Mouse (Mus musculus): Measurements from ENCODE around the gene Lrrc28.

Lrrc28 gene

DNA sequence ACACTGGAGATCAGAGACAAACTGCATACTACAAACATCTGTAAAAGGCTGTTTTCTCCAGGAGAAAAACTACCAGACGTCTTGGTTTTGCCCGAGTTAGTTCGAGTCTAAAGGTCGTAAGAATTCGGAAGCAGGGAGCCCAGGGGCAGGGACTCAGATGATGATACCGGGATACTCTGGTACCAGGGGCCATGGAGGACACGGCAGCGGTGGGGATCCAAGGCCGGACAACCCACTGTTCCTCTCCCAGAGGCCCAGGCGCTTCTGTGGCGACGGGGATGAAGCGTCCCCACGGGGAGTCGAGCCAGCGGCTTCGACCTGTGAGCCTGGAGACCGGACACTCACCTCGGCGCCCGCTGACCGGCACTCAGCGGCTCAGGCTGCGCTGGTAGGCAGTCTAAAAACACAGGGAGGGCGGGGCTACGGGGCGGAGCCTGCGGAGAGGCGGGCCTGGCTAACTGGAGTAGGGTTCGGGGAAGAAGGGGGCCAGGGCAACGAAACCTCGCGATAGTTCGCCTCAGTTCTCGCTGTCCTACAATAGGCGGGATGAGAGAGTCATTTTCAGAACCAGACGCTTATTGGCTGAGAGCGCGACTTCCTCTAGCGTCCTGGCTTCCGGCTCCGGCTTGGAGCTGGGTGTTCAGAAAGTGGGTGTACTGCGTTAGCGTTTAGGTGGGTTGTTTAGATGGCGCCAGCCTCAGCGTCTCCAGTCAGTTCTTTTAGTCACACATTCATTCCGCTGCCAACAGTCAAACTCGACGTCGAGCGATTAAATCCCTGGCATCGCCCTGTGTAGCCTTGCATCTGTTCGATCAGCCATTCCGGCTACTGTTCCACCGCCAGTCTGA lies at the start of gene Lrrc28:
Lrrc28 (minus strand) TSS at position 436 of the 848 bp plus-strand sequence.
- peak; percentile 99 for DNase-seq (ENCODE audit: low read depth, low spot score)

- DNase-seq (ENCODE audit: low read depth, low spot score), result no peak
Measured at GRCm38 (mm10) chr7:67692791-67693538, 47.9 kb upstream of the Lrrc28 start.

DNA sequence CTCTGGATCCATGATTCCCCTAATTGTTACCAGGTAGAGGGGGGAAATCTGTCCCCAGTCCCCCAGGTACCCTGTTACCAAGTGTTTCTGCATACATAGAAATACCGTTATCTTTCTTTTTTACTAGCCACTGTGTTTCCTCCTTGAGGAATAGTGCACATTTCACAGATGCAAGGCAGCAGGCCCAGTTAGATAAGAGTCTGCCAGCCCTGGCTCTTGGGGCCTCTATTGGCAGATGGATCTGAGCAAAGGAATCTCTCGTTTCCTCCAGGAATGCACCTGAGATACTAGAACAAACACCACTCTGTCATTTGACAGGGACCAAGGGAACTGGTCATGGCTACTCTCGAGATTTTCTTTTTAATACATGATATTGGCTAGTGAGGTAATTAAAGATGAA lies 47.1 kb upstream of the Lrrc28 start:
- no peak for DNase-seq (ENCODE audit: low read depth, low spot score)

- DNase-seq (ENCODE audit: low read depth, low spot score), result no peak
Measured at GRCm38 (mm10) chr7:67691036-67691435, 46.0 kb upstream of the Lrrc28 start.

DNA sequence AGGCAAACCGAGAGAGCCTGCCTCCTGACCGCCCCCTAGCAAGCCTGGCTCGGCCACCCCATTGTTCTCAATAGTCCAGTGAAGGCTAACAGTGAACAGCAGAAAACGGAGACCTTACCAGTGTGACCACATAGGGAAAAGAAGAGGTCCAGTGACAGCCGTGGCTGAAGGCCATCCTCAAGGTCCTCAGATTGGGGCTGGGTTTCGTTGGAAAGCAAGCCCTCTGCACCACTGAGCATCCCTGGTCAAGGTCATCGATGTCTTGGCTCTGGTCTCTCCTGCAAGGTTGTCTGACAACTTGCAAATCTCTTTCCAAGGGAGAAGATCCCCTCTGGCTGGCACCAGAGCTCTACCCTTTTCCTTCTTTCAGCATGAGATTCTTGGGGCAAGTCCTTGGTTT lies 44.7 kb upstream of the Lrrc28 start:
- no peak for DNase-seq (ENCODE audit: low read depth, low spot score)

DNA sequence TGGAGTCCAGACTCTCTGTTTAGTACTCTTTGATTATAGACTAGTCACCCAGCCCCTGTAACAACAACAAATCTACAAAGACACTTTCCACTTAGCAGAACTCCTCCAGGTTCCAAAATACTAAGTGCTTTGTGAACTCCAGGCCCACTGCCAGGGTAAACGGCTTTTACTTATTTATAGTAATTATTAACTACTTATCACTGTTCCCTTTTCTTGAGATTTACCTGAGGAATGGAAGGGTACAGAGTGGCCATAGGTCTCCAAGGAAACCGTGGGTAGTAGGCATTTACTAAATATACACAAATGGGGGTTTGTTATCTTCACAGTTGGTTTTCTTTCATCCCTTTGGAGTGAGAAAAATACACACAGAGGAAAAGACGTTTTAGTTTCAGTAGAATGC lies 43.2 kb upstream of the Lrrc28 start:
- no peak for DNase-seq (ENCODE audit: low read depth, low spot score)

DNA sequence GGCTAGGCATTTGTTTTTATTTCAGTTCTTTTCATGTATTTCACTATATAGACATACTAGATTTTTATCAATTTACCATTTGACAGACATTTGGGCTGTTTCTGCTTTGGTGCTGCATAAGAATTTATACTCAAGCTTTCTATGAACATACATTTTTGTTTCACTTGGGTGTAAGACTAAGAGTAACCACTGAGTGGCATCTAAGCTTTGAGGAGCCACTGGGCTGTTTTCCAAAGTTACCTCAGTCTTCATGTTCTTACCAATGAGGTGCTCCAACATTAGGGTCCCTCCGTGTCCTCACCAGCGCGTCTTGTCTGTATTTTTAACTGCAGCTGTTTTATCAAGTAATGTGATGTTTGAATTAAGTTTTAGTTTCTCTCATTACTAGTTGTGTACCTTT lies 41.5 kb upstream of the Lrrc28 start:
- DNase-seq (ENCODE audit: low read depth, low spot score), result no peak

DNA sequence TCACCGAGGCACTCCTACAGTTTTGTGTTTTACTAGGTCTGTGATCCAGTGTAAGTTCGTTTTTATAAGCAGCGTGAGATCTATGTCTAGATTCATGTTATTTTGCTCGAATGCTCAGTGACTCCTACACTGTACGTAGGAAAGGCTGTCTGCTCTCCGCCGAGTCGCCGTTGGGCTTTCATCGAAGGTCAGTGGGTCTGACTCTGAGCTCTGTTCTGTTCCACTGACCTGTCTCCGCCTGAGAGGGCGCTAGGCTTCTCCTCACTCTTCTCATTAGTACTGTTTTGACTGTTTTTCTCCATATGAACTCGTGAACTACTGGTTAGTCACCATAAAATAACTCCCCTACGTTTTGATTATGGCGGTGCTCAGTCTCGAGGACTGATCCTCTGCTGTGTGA lies 37.9 kb upstream of the Lrrc28 start:
- DNase-seq (ENCODE audit: low read depth, low spot score), result no peak

DNA sequence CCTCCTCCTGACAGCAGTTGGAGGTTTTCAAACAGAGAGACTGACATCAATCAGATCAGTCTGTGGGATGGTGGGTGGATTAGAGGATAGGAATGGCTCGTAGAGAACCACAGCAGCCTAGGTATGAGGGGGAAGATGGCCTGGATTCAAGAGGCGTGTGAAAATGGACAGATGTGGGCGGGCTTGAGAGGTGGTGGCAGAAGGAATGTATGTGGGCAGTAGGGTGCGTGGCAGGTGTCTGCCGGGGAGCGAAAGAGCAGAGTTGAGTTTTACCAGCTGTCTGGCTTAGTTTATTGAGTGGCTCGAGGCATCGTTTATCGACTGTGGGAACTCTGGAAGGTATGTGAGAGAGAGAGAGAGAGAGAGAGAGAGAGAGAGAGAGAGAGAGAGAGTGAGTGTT lies 36.0 kb upstream of the Lrrc28 start:
- DNase-seq (ENCODE audit: low read depth, low spot score), result no peak

DNA sequence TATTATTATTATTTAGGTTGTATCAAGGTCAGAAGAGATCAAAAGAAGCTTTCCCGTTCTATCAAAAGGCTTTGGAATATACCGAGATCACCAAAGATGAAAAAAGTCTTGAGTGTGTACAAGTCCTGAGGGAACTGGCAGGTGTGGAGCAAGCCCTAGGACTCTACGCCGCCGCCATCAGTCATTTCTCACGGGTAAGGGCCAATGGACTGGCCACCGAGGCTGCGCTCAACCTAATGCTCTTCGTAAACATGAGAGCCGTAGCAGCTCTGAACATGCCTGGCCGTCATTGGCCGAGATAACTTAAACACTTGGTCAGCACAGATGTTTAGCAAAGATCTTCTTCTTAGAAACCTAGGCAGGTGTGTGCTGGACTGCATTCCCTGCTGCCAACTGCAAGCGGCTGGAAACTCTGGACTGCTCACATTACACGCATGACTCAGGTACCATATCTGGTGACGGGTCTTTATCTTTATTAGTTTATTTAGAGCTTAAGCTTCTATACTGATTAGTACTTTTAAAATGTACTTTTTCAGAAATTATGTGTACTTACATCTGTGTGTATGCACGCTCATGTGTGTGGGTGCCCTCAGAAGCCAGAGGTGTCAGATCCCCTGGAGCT lies 33.9 kb upstream of the Lrrc28 start:
- DNase-seq (ENCODE audit: low read depth, low spot score), result no peak

- DNase-seq (ENCODE audit: low read depth, low spot score), result no peak
Measured at GRCm38 (mm10) chr7:67673656-67674055, 28.6 kb upstream of the Lrrc28 start.

GRCm38 (mm10) chr7:67672650-67673049 lies 27.6 kb upstream of the Lrrc28 start:
- DNase-seq (ENCODE audit: low read depth, low spot score), result peak; percentile 72

DNA sequence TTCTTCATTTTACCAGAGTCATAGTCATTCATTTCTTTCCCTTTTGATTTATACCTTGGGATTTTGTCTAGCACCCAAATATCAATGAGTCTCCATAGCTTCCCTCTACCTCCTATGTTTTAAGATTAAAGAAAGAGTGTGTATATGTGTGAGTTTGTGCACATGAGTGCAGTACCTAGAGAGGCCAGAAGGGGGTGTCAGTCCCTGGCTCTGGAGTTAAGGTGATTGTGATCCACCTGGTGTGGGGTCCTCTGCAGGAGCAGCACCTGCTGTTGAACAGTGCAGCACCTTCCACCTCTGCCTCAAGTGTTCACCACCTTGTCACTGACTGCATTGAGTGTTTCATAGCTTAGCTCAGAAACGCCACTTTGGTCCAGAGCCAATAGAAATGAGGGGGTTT lies 25.9 kb upstream of the Lrrc28 start:
- DNase-seq (ENCODE audit: low read depth, low spot score), result peak; percentile 20

DNA sequence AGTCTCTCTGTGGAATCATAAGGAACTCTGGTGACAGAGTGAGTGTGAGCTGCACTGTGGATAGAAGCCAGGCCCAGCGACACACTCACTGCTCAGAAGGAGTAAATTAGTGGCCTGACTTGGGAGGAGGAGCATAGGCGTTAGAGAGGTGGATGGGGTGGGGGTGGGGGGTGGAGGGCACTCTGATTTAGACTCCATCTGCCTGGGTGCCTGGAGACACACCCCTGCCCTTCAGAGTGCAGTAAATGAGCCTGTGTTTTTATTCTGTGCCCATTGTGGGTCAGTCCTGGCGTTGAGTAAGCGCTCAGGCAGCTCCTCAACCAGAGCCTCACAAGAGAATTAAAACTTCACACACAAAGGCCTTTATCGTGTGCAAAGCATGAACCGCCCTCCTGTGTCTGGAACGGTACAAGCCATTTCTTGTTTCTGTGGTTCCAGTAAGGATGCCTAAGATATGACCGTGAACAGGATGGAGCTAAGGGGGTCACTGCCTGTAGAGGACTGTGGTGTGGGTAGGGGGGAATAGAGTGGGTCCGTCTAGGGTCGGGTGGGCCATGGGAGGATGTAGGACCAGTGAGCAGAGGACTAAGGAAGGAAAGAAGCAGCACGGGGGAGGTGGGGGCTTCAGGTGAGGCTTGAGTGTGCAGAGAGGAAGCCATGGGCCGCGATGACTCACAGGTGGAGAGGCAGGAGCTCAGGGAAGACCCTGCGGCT lies 19.1 kb upstream of the Lrrc28 start:
- DNase-seq (ENCODE audit: low read depth, low spot score), result no peak

DNA sequence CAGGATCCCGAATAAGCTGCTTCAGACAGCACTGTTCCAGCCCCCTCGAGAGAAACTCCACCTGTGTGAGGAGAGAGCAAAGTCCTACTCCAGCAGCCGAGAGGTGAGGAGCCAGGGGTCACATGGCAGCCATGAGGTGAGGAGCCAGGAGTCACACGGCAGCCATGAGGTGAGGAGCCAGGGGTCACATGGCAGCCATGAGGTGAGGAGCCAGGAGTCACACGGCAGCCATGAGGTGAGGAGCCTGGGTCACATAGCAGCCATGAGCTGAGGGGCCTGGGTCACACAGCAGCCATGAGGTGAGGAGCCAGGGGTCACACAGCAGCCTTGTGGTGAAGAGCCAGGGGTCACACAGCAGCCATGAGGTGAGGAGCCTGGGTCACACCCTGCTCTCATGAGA lies 17.4 kb upstream of the Lrrc28 start:
- no peak for DNase-seq (ENCODE audit: low read depth, low spot score)

DNA sequence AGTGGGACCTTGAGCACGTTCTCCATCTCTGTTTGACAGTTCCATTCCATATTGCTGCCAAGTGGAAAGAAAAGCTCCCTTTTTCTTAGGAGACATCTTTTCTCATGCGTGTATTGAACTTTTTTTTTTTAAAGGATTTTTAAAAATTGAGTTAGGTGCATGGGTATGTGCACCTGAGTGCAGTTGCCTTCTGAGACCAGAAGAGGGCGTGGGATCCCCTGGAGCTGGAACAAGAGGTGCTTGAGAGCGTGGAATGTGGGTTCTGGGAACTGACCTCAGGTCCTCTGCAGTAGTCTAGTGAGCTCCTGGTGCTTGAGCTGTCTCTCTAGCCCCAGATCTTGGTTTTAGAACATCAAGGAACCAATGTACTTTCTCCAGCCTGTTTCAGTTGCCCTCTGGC lies 13.0 kb upstream of the Lrrc28 start:
- DNase-seq (ENCODE audit: low read depth, low spot score), result no peak

DNA sequence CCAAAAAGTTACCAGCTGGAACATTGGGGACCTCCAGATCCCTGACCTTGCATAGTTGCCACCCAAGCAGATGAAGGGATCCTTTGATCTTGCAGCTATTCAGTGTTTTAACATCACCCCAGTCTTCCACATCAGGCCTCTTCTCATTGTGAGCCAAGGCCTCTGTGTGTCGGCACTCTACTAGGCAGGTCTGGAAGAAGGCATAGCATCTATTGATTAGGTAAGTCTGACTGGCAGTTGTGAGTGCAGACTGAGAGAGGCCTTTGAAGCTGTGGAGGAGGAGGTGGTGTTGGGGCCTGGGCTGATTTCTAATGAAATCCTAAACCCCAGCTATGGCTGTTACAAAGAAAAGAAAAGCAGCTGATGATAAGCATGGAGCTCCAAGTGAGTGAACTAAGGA lies 10.1 kb upstream of the Lrrc28 start:
- DNase-seq (ENCODE audit: low read depth, low spot score), result no peak

DNA sequence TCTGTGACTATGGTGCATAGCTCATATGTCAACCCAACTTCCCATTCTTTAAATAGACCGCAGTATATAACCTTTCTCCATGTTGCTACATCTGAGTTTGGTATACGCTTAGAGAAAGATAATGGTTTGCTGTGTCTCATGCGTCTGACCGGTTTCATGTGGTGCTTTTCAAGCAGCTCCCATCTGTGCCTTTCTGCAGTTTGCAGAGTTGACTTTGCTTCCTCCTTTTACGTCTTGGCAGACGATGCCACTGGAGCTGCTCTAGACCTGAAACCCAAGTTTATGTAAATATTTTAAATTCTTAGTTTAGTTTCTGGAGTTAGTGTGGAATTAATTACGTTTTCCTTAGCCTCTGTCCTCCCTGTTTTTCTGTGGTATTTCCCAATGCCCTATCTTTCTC lies 9.6 kb upstream of the Lrrc28 start:
- DNase-seq (ENCODE audit: low read depth, low spot score), result no peak

- DNase-seq (ENCODE audit: low read depth, low spot score), result no peak
Measured at GRCm38 (mm10) chr7:67652211-67652610, 7.1 kb upstream of the Lrrc28 start.

GRCm38 (mm10) chr7:67648376-67648775 lies 3.3 kb upstream of the Lrrc28 start:
- no peak for DNase-seq (ENCODE audit: low read depth, low spot score)

DNA sequence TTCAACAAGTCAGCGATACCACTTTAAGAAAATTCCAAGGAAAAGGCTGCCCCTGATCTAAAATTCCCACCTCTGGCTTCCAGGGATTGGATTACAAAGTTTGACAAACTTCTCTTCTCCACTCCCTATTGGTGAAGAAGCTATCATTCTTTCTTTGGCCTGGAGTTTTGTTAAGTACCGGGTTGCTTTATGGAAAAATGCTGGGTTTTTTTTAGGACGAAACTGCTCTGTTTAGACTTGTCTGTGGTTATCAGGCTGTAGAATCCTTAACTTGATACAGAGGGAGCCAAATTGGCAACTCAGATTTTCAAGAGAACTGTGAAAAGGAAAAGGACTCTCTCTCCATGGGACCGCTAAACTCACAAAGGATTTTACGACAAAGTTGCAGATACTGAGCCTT lies 2.2 kb upstream of the Lrrc28 start, which contains the start of gene Ttc23:
Ttc23 (plus strand) TSS at position 134 of the 400 bp plus-strand sequence.
- DNase-seq (ENCODE audit: low read depth, low spot score), result no peak

DNA sequence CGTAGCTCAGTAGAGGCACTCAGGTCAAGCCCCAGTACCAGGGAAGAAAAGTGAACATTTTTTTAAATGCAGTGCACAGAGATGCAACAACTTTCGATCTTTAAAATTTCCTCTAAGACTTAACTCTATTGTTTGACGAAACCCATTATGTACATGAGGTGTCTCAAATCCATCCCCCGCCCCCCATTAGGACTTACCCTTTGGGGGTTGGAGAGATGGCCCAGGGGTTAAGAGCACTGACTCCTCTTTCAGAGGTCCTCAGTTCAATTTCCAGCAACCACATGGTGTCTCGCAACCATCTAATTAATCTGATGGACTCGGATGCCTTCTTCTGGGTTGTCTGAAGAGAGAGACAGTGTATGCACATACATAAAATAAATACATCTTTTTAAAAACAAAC lies 1.1 kb upstream of the Lrrc28 start:
- DNase-seq (ENCODE audit: low read depth, low spot score), result peak; percentile 12
